9 mouse cellular contexts compared by ENCODE assay signal in the genomic region with DNA sequence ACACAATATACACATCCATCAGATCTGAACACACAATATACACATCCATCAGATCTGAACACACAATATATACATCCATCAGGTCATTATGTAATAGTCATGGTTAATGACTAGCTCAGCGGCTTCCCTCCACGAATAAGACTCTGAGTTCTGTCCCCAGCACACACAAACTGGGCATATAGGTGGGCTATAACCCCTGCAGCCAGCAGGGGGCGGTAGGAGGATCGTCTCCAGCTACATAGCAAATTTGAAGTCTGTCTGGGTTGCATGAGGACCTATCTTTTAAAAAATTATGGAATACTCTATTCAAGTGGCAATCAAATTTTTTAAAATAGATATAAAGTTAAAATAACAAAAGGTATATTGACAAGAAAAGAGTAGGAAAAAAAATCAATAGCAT.
DNase-seq lines count a peak whose midpoint lies in the region; ATAC-seq and TF ChIP-seq lines count a peak whose summit lies in the region.
"Had no signal": no experiment of that assay in that cellular context is flagged by ENCODE, and none has a peak within 500 bp of the region (broad histone marks: within the 10 kb centered on the region; RNA-seq: fewer than 3 reads in every experiment).

No protein-coding gene starts in this region.

- no peak for ATAC-seq in CD4-positive, CD25-positive, alpha-beta regulatory T cell, adult 4 months
- no peak for ATAC-seq in kidney, embryonic 14.5 days (ENCODE audit: low FRiP score, low TSS enrichment)
- no peak for ATAC-seq in liver, postnatal 0 days

- 58% methylated on average over 4 of the region's 4 CpGs for WGBS in kidney, embryonic 14.5 days
- 38% methylated on average over 4 of the region's 4 CpGs for WGBS in liver, postnatal 0 days (ENCODE audit: insufficient replicate concordance)
- WGBS in hindbrain, embryonic 10.5 days, result 47% methylated on average over 4 of the region's 4 CpGs

- H3K4me1 ChIP-seq in kidney, embryonic 14.5 days (ENCODE audit: control insufficient read depth, insufficient read depth, low read length), result no peaks in the 10 kb centered on the region
- H3K4me1 ChIP-seq in liver, postnatal 0 days (ENCODE audit: insufficient read depth), result no peaks in the 10 kb centered on the region
- H3K4me1 ChIP-seq in hindbrain, embryonic 10.5 days (replicated peaks), result no peaks in the 10 kb centered on the region
- H3K4me1 ChIP-seq: lung, embryonic 15.5 days had no signal

- H3K27ac ChIP-seq in kidney, embryonic 14.5 days (ENCODE audit: low read depth, low read length), result no peak overlapping the region
- no peak overlapping the region for H3K27ac ChIP-seq in liver, postnatal 0 days (ENCODE audit: low read depth)
- H3K27ac ChIP-seq in hindbrain, embryonic 10.5 days, result no peak overlapping the region
- H3K27ac ChIP-seq: lung, embryonic 15.5 days had no signal

- TF ChIP-seq CTCF in liver, postnatal 0 days (IDR thresholded peaks at IDR 0.05; ENCODE audit: low read depth), result peak; percentile 66

- no peaks in the 10 kb centered on the region for H3K27me3 ChIP-seq in kidney, embryonic 14.5 days (ENCODE audit: control insufficient read depth, insufficient read depth, low read length)
- no peaks in the 10 kb centered on the region for H3K27me3 ChIP-seq in liver, postnatal 0 days (ENCODE audit: insufficient read depth, low read length)
- no peaks in the 10 kb centered on the region for H3K27me3 ChIP-seq in hindbrain, embryonic 10.5 days (ENCODE audit: insufficient read depth, poor library complexity, severe bottlenecking)

- DNase-seq in CD4-positive, CD25-positive, alpha-beta regulatory T cell, adult 2 months (ENCODE audit: low read depth, low spot score), result peak; percentile 61
- peak; percentile 43 for DNase-seq in kidney, postnatal 14 days
- DNase-seq in ZHBTc4 (ENCODE audit: low read depth, low spot score), result peak; percentile 75
- peak; percentile 38 for DNase-seq in liver, postnatal 0 days
- DNase-seq in MN1 (ENCODE audit: low spot score), result no peak
- DNase-seq in hindbrain, embryonic 10.5 days (ENCODE audit: low spot score), result no peak

- H3K9me3 ChIP-seq in kidney, embryonic 14.5 days (ENCODE audit: control insufficient read depth, low read length), result no peaks in the 10 kb centered on the region
- H3K9me3 ChIP-seq in liver, postnatal 0 days (ENCODE audit: low read length), result no peaks in the 10 kb centered on the region
- H3K9me3 ChIP-seq in hindbrain, embryonic 10.5 days, result no peaks in the 10 kb centered on the region
- H3K9me3 ChIP-seq: lung, embryonic 15.5 days had no signal

- no peak overlapping the region for H3K4me3 ChIP-seq in kidney, embryonic 14.5 days (ENCODE audit: low read length)
- H3K4me3 ChIP-seq in liver, postnatal 0 days (ENCODE audit: low read depth, low read length), result no peak overlapping the region
- no peak overlapping the region for H3K4me3 ChIP-seq in hindbrain, embryonic 10.5 days
- H3K4me3 ChIP-seq: lung, embryonic 15.5 days had no signal

- H3K36me3 ChIP-seq in kidney, embryonic 14.5 days (ENCODE audit: control insufficient read depth, insufficient read depth, low read length), result no peaks in the 10 kb centered on the region
- H3K36me3 ChIP-seq in liver, postnatal 0 days (replicated peaks; ENCODE audit: insufficient read depth, low read length), result no peaks in the 10 kb centered on the region
- H3K36me3 ChIP-seq in hindbrain, embryonic 10.5 days, result no peaks in the 10 kb centered on the region
- H3K36me3 ChIP-seq: lung, embryonic 15.5 days had no signal

- no peak for TF ChIP-seq EP300 in liver, postnatal 0 days (IDR thresholded peaks at IDR 0.05; ENCODE audit: low read depth)

- H3K9ac ChIP-seq in kidney, embryonic 14.5 days (ENCODE audit: low read depth, low read length), result no peak overlapping the region
- no peak overlapping the region for H3K9ac ChIP-seq in liver, postnatal 0 days (replicated peaks)
- H3K9ac ChIP-seq: lung, embryonic 15.5 days had no signal

- no peak overlapping the region for H3K4me2 ChIP-seq in kidney, embryonic 14.5 days (replicated peaks; ENCODE audit: low read depth, low read length)
- no peak overlapping the region for H3K4me2 ChIP-seq in liver, postnatal 0 days (ENCODE audit: low read depth, low read length)
- H3K4me2 ChIP-seq: lung, embryonic 15.5 days had no signal

Comparison
In these comparisons a context has a peak if more than half of its experiments do, and no peak if none do; other contexts are left out.
1. DNase-seq: peak in CD4-positive, CD25-positive, alpha-beta regulatory T cell, adult 2 months (single experiment), kidney, postnatal 14 days (single experiment), ZHBTc4 (single experiment) and liver, postnatal 0 days (single experiment); none in MN1 (single experiment) and hindbrain, embryonic 10.5 days (single experiment).